Mouse (Mus musculus) T-helper 1 cell (primary cell): ENCODE measurements around the gene Iqschfp.

Experiments
- in situ Hi-C: fragments of 300-600 bp; cut with MboI, MseI; formaldehyde crosslinking; loops from one replicate; pipeline ENCODE4 v1.15.1; 2025; ENCODE audit warnings: high pct_unique_total_duplicates

Gene Iqschfp

DNA sequence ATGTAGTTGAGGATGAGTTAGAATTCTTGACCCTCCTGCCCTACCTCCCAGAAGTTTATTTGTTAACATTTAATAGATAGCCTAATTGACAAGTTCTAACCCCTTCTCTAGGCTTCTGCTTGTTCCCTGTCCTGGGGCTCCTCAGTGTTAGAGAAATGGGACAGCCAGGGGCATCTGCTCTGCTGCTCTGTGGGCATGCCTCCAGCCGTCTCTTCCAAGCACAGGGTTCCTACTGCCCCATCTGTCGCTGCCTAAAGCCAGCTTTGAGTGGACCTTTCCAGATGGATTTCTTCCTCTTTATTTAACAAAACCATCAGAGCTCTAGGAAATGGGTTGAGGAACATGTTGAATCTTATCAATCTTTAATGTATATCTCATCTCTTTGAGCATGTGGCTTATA, 529.8 kb downstream of the Iqschfp start:
- in situ Hi-C loops = no loop called here

DNA sequence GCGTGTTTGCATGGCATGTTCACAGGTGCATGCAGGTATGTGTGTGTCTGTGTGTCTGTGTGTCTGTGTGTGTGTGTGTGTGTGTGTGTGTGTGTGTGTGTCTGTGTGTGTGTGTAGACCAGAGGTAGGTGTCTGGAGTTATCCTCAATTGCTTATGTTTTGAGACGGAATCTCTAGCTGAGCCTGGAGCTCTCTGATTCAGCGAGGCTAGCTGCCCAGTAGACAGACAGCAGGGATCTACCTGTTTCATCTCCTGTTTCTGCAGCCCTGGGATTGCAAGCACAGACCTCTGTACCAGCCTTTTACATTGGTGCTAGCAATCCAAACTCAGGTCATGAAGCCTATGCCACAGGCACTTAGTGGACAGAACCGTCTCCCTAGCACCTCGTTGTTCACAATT, 536.0 kb downstream of the Iqschfp start:
- in situ Hi-C loops = no loop called here

DNA sequence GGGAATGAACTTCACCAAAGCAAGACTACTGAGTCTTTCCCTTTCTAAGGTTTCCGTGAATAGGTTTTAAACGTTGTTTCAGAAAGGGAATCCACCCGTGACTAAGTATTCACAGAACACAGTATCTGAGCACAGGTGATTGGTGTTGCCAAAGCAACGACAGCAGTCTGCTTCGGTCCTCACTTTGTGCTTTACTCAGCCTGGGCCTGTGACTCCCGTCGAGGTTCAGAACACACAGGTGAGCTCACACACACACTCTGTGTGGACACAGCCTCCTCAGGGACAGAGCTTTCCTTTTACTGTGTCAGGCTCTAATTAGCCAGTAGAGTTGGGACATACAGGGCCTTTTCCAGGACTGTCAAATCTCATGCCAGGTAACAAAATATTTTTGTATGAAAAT, 542.4 kb downstream of the Iqschfp start:
- in situ Hi-C loops = no loop called here

DNA sequence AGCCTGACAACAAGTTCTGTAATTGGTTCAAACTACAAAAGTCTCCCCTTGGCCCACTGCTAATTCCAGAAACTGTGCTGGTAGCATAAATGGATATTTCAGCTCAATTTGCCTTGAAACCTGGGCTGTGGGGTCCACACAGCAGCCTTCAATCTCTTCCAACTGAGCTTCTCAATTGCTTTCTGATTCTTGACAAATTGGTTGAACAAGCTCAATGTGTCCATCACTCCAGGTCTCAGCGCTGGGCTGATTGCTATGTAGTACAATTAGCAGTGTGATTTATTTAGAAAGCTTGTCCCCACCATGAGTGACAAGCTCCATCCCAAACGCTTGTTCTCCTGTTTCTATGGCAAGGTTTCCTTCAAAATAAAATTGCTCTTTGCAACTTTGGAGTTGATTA, 542.9 kb downstream of the Iqschfp start:
- in situ Hi-C loops = no loop called here

DNA sequence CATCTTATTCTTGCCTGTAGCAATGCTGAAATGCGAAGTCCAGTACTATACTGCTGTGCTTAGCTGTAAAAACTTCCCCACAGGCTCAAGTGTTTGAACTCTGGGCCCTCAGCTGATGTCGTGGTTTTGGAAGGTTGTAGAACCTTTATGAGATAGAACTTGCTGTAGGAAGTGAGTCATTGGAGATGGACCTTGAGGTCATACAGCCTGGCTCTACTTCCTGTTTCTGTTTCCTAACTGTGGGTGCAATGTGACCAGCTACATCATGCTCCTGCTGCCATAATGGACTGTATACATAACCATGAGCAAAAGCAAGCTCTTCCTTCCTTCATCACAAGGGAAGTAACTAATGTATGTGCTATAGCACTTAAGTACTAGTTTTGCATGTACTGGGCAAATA, 556.4 kb downstream of the Iqschfp start:
- in situ Hi-C loops = loop anchor here (5.0 kb wide), 1 partner anchor 396 kb away; no protein-coding TSS in a partner anchor

DNA sequence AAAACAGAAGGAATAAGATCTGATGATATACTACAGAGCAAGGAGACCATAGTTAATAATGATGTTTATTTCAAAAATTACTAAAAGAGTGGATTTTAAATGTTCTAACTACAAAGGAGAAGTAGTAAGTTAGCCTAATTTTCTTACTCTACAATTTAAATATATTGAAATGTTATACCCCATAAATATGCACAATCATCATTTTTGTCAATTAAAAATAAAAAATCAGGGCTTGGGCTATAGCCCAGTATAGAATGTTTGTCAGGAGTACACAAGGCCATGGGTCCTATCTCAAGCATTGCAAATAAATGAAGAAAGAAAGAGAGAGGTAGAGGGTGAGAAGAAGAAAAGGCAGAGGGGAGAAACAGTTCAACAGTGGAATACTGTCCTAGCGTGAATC, 559.6 kb downstream of the Iqschfp start:
- in situ Hi-C loops = no loop called here

DNA sequence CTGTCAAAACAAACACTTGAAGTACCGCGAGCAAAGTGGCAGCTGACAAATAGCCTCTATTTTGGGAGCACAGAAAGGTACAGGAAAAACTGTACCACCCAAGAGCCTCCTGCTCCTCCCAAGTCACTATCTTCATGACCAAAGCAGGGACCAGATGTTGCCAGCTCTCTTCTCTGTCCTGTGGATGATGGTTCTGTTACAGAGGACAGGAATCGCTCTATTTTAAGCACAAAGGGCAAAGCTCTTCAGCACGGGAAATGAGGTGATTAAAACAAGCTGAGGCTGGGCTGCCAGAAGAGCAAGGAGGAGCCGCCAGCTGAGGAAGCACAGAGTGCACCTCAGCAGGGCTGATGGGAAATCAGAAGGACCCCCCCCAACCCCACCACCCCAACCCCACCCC, 561.2 kb downstream of the Iqschfp start:
- in situ Hi-C loops = no loop called here

DNA sequence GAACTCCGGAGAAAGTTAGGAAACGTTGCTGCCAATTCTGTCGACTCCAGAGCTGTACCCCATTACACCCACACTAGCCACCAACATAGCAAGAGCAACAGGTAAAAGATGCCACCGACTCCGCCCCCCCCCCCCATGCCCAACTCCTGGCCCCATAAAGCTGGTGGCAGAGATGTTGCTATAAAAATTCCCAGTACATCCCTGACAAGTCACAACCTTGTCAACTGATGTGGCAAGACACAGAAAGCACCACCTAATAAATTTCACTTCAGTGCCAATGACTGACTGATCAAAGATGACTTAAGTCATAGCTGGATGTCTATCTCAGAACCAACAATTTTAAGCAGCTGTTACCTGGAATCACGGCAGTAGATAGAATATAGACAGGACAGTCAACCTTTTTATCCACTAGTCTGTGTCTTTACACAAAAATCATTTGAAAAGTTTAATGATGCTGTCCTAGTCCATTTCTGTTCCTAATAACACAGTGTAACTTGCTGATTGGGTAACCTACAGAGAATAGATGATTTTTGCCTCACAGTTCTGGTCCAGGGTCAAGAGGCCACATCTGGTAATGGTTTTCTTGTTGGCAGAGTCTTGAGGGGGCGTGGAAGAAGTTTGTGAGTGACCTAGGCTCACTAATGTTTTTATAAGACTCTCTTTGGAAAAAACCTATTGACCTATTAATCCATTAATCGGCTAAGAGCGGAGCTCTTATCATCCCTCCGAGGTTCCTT, 561.9 kb downstream of the Iqschfp start:
- in situ Hi-C loops = no loop called here

DNA sequence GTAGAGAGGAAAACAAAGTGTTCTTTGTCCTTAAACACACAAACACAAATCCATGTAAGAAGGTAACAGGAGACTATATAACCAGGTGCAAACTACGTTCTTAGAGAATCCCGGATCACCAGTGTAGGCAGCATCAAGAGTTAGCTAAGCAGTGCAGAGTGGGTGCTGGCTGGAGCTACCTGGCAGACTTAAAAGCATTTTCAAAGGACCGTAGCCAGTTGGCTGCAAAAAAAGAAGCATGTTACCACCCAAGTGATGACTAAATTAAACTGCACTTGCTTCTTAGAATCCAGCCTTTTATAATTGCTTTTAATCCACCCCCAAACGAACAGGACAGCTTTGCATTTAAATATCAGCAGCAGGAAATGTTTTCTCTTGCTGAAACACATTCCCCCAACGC, 574.6 kb downstream of the Iqschfp start:
- in situ Hi-C loops = no loop called here

DNA sequence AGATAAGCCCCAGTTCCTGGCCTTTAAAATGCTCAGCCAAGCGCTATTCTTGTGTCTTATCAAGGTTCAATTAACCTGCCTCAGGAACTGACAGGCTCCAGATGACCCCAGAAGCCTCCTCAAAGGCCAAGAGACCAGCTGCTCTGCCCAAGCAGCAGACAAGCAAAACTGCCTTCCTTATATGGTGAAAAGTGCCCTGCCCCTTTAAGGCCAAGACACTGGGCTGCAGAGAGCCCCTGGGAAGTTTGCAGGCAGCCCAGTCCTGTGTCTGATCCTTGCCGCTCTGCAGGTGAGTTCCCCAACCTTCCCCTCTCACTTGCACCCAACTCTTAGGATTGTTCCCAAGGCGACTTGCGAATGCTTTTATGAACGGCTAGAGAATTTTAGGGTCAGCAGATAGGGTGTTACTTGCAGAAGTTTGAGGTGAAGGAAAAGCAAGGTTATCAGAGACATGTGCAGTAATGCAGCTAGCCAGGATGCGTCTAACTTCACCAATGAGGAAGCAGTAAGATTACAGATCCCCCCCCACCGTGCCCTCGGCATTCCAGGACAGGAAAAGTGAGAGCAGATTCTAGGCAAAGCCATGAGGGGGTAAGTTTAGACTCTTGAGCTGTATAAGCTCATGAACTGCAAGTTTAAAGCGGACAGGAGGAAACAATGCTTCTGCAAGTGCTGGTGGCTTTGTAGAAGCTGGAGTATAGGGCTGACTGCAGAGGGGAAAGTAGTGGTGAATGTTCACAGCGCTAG, 576.1 kb downstream of the Iqschfp start:
- in situ Hi-C loops = no loop called here

DNA sequence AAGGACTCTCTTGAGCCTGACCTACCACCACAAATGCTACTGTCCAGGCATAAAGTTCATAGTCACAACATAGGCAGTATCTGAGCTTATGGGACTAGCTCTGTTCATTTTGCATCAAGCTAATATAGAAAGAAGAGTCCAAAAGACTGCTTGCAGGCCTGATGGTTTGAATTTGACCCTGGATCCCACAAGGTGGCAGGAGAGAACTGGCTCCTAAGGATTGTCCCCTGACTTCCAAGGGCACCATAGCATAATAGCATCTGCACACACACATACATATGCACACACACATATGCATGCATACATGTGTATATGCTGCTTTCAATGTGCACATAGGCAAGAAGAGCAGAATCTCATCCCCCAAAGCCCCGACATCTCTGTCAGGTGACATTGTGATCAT, 577.6 kb downstream of the Iqschfp start:
- in situ Hi-C loops = no loop called here

DNA sequence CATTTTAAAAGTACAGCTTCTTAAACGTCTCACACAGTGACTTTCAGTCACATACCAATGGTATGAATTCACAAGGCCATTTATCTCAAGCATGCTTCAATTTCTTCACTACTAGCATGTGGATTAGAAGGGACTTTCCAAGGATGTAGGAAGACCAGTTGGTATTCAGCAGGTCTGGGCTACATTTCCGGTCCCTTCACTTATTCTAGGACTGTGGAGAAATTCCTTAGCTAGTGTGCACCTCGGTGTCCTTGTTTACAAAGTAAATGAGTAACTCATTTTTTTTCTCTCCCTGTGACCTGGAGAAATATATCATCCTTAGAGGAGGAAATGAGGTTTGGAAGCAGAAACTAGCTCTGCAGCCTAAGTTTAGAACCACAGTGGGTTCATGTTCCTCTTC, 578.0 kb downstream of the Iqschfp start:
- in situ Hi-C loops = no loop called here

DNA sequence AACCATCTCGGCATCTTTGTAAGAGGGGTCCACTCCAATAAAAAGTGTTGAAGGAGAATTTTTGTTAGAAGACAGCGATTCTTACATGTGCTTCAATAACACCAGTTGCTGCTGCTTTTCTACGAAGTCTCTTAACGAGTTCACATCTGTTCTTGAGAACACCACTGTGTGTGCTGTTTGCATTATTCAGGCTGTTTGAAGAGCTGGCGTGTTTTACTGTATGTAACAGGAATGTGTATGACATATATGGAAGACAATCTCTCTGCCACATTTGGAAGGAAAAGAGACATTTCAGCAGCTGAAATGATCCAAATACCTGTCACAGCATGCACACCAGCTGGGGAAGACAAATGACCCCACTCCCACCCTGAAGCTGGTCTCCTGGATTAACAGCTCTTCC, 578.6 kb downstream of the Iqschfp start:
- in situ Hi-C loops = no loop called here

DNA sequence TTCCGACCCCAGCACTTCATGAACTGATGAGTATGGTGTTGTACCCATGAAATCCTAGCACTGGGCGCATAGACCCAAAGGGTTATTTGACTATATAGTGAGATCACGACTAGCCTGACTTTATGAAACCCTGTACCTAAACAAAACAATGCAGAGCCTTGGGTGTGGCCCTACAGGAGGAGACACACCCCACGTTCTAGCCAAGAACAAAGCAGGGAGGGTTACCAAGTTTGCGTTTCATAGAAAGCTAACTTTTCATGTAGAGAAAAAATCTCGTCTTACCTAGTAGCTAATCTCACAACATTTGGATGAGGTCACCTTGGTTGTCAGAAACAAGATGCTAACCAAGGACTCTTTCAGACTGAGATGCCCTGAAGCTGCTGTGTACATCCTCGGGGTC, 584.3 kb downstream of the Iqschfp start:
- in situ Hi-C loops = no loop called here

DNA sequence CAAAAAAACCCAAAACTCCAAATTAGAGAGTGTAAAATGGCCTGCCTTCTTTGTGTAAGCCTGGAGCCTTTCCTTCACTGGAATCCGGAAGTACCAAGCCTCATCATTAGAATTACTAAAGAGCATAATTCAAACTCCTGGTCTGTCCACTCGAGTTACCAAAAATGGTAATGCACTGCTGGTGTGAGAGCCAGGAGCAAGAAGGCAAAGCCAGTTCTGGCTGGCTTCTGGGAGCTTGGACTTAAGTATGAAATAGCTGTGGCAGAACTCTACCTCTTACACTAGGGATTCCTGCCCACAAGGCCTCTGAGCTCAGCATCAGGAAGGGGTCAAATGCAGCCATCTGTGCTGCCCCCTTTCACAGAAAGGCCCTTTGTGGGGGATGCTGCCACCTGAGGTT, 585.4 kb downstream of the Iqschfp start:
- in situ Hi-C loops = no loop called here

DNA sequence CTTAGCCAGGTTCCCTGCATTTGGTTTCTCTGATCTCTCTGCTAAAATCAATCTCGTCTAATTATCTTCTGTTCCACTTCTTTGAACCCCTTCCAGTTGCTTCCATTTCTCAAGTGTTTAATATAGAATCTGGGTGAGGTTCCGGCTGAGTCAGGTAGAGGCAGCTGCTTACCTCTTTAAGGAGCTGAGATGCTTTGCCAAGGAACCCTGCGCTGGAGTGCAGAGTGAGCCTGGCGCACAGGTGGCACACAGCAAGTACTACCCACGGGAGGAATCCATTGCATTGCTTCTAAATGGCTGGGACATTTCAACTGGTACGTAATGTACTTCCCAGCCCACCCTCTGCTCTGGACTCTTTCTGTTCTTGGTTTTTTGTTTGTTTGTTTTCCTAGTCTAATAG, 587.2 kb downstream of the Iqschfp start:
- in situ Hi-C loops = no loop called here

DNA sequence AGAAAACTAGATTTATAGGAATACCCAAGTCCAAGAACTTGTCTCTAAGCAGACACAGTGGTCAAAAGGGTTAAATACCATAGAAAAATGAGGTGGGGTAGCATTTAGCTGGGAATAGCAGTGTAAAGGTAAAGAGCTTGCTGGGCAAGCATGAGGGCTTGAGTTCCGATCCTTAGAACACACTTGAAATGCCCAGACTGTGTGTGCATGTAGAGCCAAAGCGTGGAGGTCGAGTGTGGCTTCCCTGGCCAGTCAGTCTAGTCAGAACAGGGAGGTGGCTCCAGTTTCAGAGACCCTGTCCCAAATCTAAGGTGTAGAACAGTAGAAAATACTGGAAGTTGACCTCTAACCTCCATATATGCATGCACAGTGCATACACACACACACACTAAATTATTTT, 591.5 kb downstream of the Iqschfp start:
- in situ Hi-C loops = no loop called here

DNA sequence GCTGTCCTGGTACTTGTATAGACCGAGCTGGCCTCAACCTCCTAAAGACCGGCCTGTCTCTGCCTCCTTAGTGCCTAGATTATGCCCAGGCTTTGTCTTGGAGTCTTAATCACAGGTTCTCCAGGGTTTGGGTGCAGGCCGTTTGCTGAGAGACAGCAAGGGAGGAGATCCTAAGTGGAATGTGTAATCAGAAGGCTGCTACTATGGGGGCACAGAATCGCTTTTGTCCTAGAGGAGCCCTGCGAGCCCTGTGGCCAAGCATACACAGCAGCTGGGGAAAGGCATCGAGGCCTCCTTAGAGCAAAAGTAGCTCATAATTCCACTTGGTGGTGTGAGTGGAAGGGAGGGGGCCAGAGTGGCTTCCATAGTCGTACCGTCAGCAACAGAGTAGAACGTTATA, 592.0 kb downstream of the Iqschfp start:
- in situ Hi-C loops = no loop called here

DNA sequence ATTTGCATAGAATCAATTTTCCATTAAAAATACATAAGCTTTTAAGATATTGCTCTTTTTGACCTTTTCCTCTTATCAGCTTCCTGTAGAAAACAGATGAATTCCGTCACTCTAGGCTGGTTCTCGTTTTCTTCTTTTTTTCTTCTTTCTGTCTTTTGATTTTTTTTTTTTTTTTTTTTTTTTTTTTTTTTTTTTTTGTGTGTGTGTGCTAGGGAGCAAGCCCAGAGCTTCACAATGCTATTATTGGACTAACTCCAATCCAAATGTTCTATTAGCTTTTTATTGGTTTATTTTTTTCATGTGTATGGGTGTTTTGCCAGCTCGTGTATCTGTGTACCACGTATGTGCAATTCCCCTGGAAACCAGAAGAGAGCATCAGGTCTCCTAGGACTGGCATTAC, 592.5 kb downstream of the Iqschfp start:
- in situ Hi-C loops = no loop called here

DNA sequence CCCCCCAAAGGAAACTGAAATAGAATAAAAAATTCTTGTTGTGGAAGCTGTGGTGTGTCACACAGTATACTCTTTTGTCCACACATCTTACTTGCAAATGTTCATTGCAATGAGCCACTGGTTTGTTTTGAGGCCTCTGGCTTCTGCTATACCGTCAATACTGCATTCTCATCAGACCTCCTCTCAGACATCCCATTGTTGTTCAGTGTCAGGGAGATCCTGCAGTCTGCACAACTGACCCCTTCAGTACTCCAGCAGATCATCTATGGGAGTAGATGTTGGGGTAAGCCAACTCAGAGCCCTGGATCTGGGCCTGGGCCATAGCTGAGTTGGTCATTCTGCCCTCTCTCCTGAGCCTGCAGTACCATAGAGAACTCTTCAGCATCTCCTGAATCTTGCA, 595.6 kb downstream of the Iqschfp start:
- in situ Hi-C loops = no loop called here

DNA sequence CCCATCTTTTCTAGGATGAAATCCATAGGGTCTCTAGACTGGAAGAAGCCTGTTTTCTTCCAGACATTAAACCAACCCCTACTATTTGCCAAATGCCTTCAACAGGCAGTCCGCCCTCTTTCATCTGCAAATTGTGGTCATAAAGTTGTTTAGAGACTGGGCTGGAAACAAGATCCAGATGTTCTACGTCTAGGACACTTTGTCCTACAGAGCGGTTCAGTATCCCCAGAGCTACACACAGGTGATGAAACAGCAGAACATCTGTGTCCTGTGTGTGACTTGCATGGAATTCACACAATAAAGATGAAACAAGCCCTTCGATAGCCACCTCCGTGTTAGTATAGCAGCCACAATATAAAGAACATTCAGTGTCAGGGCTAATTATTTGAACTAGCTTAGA, 596.3 kb downstream of the Iqschfp start:
- in situ Hi-C loops = no loop called here

DNA sequence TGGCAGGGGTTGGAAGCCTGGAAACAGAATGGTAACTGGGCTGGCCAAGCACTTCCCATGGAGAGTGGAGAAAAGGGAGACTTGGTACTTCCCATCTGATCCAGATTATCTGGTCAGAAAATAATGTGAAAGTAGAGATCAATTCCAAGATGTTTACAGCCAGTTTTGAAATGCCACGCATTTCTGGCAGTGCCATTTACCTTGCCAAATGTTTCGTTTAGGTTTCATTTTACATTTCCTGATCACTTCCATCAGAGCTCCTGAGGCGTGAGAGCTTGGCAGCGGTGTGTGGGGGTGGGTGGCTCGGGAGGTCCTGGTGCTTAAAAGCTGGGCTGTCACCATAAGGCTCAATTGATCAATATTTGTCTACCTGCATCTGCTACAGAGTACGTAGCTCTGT, 599.5 kb downstream of the Iqschfp start:
- in situ Hi-C loops = no loop called here

DNA sequence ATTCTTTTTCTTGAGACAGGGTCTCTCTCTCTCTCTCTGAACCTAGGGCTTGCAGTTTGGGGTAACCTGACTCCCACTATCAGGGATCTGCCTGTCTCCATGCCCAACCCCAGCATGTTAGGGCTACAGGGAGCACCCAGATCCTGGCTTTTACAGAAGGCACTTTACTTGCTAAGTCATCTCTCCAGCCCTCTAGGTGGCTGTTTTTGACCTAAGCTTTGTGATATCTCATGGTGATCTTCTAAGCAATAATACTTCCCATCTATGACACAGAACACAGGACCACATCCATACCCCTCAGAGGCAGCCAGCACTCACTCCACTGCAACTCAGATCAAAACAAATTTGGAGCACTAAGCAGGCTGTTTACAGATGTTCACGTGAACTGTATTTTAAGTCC, 600.0 kb downstream of the Iqschfp start:
- in situ Hi-C loops = no loop called here
